Mouse (Mus musculus) cerebellum, adult 2 months (tissue): ENCODE measurements around the gene Arl6ip4.
A peak's percentile ranks its signal among the peaks of the same experiment; 100 is the strongest.

Experiments
- CTCF ChIP-seq: fragments of 200-500 bp; IDR thresholded peaks from 2 replicates; pipeline ENCODE4 v1.5.1; 2011; ENCODE audit warnings: low read depth, mild to moderate bottlenecking, control low read depth, low read length, moderate library complexity, borderline replicate concordance; ENCODE audit not compliant: insufficient read depth
- POLR2A ChIP-seq: fragments of 200-500 bp; IDR thresholded peaks from 2 replicates; pipeline ENCODE4 v1.6.1; 2011; ENCODE audit warnings: low read length, control low read depth, borderline replicate concordance; ENCODE audit not compliant: insufficient read depth

DNA sequence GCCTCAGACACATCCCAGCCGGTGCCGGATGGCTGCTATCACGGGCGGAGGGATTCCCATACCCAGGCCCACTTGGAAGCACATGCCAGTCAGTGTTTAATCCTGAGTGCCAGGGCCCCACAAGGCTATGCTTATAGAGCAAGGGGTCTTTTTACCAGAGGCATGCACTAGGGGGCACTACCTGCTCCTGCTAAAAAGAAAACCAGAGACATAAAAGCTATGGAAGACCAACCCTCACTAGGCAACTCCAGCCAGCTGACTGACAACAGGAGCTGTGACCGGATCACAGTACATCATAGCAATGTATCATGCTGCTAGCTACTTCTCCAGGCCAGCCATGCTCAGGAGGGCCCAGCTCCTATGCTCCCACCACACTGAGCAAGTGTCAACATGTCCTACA is 46.7 kb downstream of the Arl6ip4 start:
- TF ChIP-seq POLR2A: no peak
- peak; percentile 58 for TF ChIP-seq CTCF
